Mouse (Mus musculus) left cerebral cortex, postnatal 14 days (tissue): Measurements from ENCODE around the gene Shh. TPM values are rescaled to one million over a fixed set of nuclear protein-coding genes. Genes with fewer than 3 reads are reported as not detected.

Experiments
- DNase-seq, 2 experiments: peaks; one replicate each; pipeline ENCODE4 v3.0.0; 2021 to 2022; ENCODE audit warnings: low spot score in 2 of 2, mixed read lengths in 1 of 2
- intact Hi-C: fragments of 180-260 bp; cut with DNase I; formaldehyde crosslinking; loops from one replicate; pipeline ENCODE4 v1.15.1; 2025
- long read RNA-seq, 2 experiments: library from polyadenylated mRNA; stranded (forward); transcript quantifications; one replicate each; pipeline ENCODE4 v2.0.0; 2021
- total RNA-seq, 2 experiments: library from RNA; stranded (reverse); gene quantifications; 2 replicates each; pipeline ENCODE4 v1.2.3; 2021

Gene Shh
- 1 to 10 TPM; 2.9 to 3.4 TPM for total RNA-seq
- long read RNA-seq, experiment 1, partial matches to known transcripts = 0 of 1 reads
- long read RNA-seq, experiment 1, other reads (novel, unspliced or antisense) = 1 of 1 reads
- long read RNA-seq, experiment 2, partial matches to known transcripts = 0 of 1 reads
- long read RNA-seq, experiment 2, other reads (novel, unspliced or antisense) = 0 of 1 reads

- intact Hi-C loops = loop anchor here (10.0 kb wide), 1 partner anchor 808 kb away; no protein-coding TSS in a partner anchor
- peak; percentile 55 to 65 for DNase-seq
Measured at GRCm38 (mm10) chr5:28466760-28467306, at the start of gene Shh. Shh (minus strand) TSS chr5:28467256.

- DNase-seq = no peak
- intact Hi-C loops = no loop called here
Measured at GRCm38 (mm10) chr5:28500792-28501439, 33.9 kb upstream of the Shh start.

- DNase-seq = no peak
- intact Hi-C loops = no loop called here
Measured at GRCm38 (mm10) chr5:28498846-28499245, 31.8 kb upstream of the Shh start.

GRCm38 (mm10) chr5:28495712-28496650 is 28.9 kb upstream of the Shh start:
- intact Hi-C loops = no loop called here
- no peak for DNase-seq

DNA sequence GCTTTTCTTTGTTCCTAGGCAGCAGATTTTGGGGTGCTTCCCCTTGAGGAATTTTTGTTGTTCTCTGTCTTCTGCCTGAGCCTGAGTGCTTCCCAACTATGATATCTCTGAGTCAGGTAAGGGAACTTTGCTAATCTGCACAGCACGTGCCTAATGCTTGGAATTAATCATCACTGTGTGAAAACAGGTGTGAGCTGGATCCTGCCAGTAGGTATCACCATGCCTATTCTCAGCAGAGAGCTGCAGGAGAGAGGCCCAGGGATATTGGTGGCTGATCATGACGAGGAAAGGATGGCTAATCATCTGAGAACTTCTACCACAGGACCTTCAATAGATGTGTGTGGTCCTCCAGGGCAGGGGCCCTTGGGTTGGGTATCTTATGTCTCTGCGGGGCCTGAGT is 26.5 kb upstream of the Shh start:
- no peak for DNase-seq
- intact Hi-C loops = no loop called here

GRCm38 (mm10) chr5:28482991-28483390 is 15.9 kb upstream of the Shh start:
- no peak for DNase-seq
- intact Hi-C loops = no loop called here

DNA sequence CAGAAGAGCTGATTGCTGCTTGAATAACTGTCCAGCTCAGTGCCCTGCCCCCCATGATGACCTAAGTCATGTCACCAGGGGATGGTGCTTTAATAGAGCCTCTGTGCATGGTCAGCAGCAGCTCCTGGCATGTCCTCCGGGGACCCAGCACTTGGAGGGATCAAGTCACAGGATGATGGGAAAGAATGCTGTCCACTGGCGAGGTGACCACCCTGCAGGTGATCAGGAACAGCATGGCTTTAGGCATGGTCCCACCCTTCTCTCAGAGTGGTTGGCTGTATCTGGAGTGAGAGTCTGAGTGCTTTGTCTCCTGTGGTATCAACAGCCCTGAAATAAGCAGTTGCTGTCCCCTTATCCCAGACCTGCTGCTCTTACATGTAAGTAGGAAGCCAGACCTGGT is 14.7 kb upstream of the Shh start:
- no peak for DNase-seq
- intact Hi-C loops = no loop called here

- intact Hi-C loops = no loop called here
- no peak for DNase-seq
Measured at GRCm38 (mm10) chr5:28476389-28477379, 9.6 kb upstream of the Shh start.

- intact Hi-C loops = no loop called here
- no peak for DNase-seq
Measured at GRCm38 (mm10) chr5:28473556-28473955, 6.5 kb upstream of the Shh start.

DNA sequence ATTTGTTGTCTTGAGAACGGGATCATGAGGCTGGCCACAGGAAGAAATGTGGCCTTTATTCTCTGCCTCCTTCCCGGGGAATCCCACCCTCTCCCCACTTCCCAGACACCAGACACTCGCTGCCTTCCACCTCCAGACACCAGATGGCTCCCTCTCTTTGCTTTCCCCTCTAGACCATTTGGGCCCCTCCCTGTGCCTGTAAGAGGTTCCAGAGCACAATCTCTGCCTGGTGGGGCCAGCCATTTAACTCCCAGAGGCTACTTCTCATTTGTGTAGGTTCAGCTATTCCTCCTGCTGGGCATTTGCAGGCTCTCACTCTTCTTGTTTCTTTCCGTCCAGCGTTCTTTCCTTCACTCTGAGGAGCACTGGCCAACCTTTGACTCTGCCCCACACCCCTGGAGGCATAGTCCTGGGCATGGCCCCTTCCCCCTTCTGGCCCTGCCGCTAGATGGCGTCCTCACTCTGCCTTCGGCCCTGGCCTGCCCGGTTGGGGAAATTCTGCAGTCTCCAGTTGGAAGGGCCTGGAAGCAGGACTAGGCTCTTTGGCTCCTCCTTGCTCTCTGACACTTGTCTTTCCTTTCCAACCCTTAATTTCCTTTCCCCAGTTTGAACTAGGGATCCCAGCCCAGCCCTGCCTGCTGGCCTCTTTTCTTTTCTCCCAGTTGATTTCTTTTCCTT is 2.6 kb upstream of the Shh start:
- intact Hi-C loops = loop anchor here (2.0 to 10.0 kb wide), 2 partner anchors 567 to 805 kb away; no protein-coding TSS in a partner anchor
- DNase-seq = peak; percentile 37 to 54

DNA sequence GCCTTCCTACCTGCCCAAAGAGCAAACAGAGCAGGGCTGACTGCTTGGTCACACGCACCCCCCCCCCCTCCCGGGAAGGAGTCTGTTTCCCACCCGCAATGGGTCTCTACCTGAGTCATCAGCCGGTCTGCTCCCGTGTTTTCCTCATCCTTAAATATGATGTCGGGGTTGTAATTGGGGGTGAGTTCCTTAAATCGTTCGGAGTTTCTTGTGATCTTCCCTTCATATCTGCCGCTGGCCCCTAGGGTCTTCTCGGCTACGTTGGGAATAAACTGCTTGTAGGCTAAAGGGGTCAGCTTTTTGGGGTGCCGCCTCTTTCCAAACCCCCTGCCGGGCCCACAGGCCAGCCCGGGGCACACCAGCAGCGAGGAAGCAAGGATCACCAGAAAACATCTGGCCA is 705 bp downstream of the Shh start:
- intact Hi-C loops = loop anchor here (10.0 kb wide), 1 partner anchor 808 kb away; no protein-coding TSS in a partner anchor
- DNase-seq = no peak

DNA sequence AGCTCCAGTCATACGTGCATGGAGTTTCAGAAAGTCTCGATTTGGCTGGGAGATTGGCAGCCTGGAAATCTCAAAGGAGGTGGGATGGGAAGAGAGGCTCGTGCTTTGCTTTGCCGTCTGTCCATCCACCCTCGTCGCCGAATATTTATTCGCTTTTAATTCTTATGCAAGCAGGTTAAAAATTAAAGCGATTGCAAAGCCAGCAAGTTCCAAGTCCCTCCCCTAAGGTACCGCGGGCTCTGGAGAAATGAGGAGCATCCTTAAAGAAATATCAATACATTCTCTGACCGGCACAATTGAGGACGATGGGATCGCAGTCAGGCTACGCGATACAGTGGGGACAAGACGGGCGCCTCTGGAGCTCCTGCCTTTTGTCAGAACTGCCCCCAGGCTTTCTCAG is 1.5 kb downstream of the Shh start:
- no peak for DNase-seq
- intact Hi-C loops = loop anchor here (10.0 kb wide), 1 partner anchor 809 kb away; no protein-coding TSS in a partner anchor

GRCm38 (mm10) chr5:28465099-28465406 is 2.0 kb downstream of the Shh start:
- DNase-seq = peak; percentile 72 to 84
- intact Hi-C loops = loop anchor here (10.0 kb wide), 1 partner anchor 810 kb away; no protein-coding TSS in a partner anchor

GRCm38 (mm10) chr5:28464361-28465098 is 2.5 kb downstream of the Shh start:
- peak; percentile 17 to 29 for DNase-seq
- intact Hi-C loops = loop anchor here (5.0 to 10.0 kb wide), 2 partner anchors 733 to 810 kb away; partner anchors contain the start of gene Rnf32

- no peak for DNase-seq
- intact Hi-C loops = loop anchor here (5.0 to 10.0 kb wide), 2 partner anchors 734 to 811 kb away; partner anchors contain the start of gene Rnf32
Measured at GRCm38 (mm10) chr5:28463656-28464055, 3.4 kb downstream of the Shh start.

- intact Hi-C loops = loop anchor here (5.0 to 10.0 kb wide), 2 partner anchors 734 to 812 kb away; partner anchors contain the start of gene Rnf32
- DNase-seq = no peak
Measured at GRCm38 (mm10) chr5:28462741-28463590, 4.1 kb downstream of the Shh start.
